Mouse (Mus musculus) cerebellum, adult 18-20 months (tissue): ENCODE measurements around the gene Agmat.

Experiments used
- DNase-seq, 2 experiments: peaks; one replicate each; pipeline ENCODE4 v3.0.0; 2021

Agmat gene

GRCm38 (mm10) chr4:141746578-141747346, at the start of gene Agmat:
Gene Agmat (plus strand): TSS chr4:141746672.
- DNase-seq = no peak

- no peak for DNase-seq
Observed at GRCm38 (mm10) chr4:141704625-141705024, 41.8 kb upstream of the Agmat start.

- DNase-seq = no peak
Observed at GRCm38 (mm10) chr4:141705331-141705730, 41.1 kb upstream of the Agmat start.

- DNase-seq = no peak
Observed at GRCm38 (mm10) chr4:141708005-141708404, 38.5 kb upstream of the Agmat start.

- DNase-seq = no peak
Observed at GRCm38 (mm10) chr4:141708971-141709370, 37.5 kb upstream of the Agmat start.

GRCm38 (mm10) chr4:141711250-141711649, 35.2 kb upstream of the Agmat start:
- no peak for DNase-seq

GRCm38 (mm10) chr4:141713598-141714142, 32.8 kb upstream of the Agmat start:
- DNase-seq = no peak

- DNase-seq = no peak
Observed at GRCm38 (mm10) chr4:141715027-141715426, 31.4 kb upstream of the Agmat start.

GRCm38 (mm10) chr4:141717633-141718032, 28.8 kb upstream of the Agmat start:
- no peak for DNase-seq

GRCm38 (mm10) chr4:141719304-141719703, 27.2 kb upstream of the Agmat start:
- DNase-seq = no peak

- no peak for DNase-seq
Observed at GRCm38 (mm10) chr4:141720761-141721523, 25.5 kb upstream of the Agmat start.

GRCm38 (mm10) chr4:141721961-141722360, 24.5 kb upstream of the Agmat start:
- no peak for DNase-seq

GRCm38 (mm10) chr4:141722731-141723672, 23.5 kb upstream of the Agmat start, which contains the start of gene Ddi2:
Gene Ddi2 (minus strand): TSS chr4:141723419.
- peak; percentile 92 to 98 for DNase-seq

- no peak for DNase-seq
Observed at GRCm38 (mm10) chr4:141723673-141724068, 22.8 kb upstream of the Agmat start.

GRCm38 (mm10) chr4:141724594-141724993, 21.9 kb upstream of the Agmat start:
- DNase-seq = no peak

GRCm38 (mm10) chr4:141725277-141725676, 21.2 kb upstream of the Agmat start:
- no peak for DNase-seq

- DNase-seq = no peak
Observed at GRCm38 (mm10) chr4:141725738-141726137, 20.7 kb upstream of the Agmat start.

GRCm38 (mm10) chr4:141729266-141729665, 17.2 kb upstream of the Agmat start:
- DNase-seq = no peak

GRCm38 (mm10) chr4:141730401-141730800, 16.1 kb upstream of the Agmat start:
- no peak for DNase-seq

- no peak for DNase-seq
Observed at GRCm38 (mm10) chr4:141731766-141732165, 14.7 kb upstream of the Agmat start.

GRCm38 (mm10) chr4:141734446-141735205, 11.8 kb upstream of the Agmat start:
- DNase-seq = peak; percentile 93 to 94

GRCm38 (mm10) chr4:141735206-141735560, 11.3 kb upstream of the Agmat start:
- no peak for DNase-seq
